Mouse (Mus musculus): Measurements from ENCODE around the gene Adarb2.

DNA sequence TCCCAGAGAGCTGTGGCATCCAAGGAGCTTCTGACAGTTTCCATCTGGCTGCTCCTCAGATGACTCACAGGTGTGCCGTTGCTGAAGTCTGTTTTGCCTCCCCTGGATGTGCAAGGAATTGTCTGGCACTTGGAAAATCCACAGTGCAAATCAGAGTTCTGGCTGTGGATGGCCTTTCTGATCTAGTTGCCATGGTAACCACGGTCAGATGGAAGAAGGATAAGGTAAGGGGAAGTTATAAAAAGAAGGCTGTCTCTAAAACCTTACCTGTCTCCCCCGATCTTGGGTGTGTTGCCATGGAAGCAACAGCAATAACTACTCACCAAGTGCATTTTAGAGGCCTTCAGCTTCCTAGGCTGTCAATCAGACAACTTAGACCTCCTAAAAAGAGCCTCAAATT, 273.6 kb downstream of the Adarb2 start:
- no peak for TF ChIP-seq CTCF (IDR thresholded peaks at IDR 0.05; ENCODE audit: insufficient read depth, low read depth, low read length)
- no peak for TF ChIP-seq POLR2A (IDR thresholded peaks at IDR 0.05; ENCODE audit: insufficient read depth, low read depth, low read length)

Measured in olfactory bulb, adult 2 months (tissue).